Mouse (Mus musculus): ENCODE results near the gene Bcl2l13. TPM values are rescaled to one million over a fixed set of nuclear protein-coding genes. Genes with fewer than 3 reads are reported as not detected.
"Not testable (repeated sequence)": the region's sequence is repeated elsewhere in the genome, so short reads cannot be mapped to it uniquely, and the experiment has no call there.

Gene Bcl2l13
- total RNA-seq, 2 experiments from 2014 or later, result 20.9 to 38.7 TPM

- peak; percentile 33; the same call in 1 of the 2 replicates for ATAC-seq (replicated peaks; ENCODE audit: low FRiP score, poor library complexity, severe bottlenecking)
Observed at GRCm38 (mm10) chr6:120822937-120823614, 12.9 kb upstream of the Bcl2l13 start.

GRCm38 (mm10) chr6:120830056-120830455, 6.0 kb upstream of the Bcl2l13 start:
- ATAC-seq (replicated peaks; ENCODE audit: low FRiP score, poor library complexity, severe bottlenecking), result peak; percentile 73

- peak; percentile 59 for ATAC-seq (replicated peaks; ENCODE audit: low FRiP score, poor library complexity, severe bottlenecking)
Observed at GRCm38 (mm10) chr6:120830866-120831608, 5.0 kb upstream of the Bcl2l13 start.

GRCm38 (mm10) chr6:120832097-120832496, 3.9 kb upstream of the Bcl2l13 start:
- ATAC-seq (replicated peaks; ENCODE audit: low FRiP score, poor library complexity, severe bottlenecking), result peak; percentile 59

- no peak for ATAC-seq (replicated peaks; ENCODE audit: low FRiP score, poor library complexity, severe bottlenecking)
Observed at GRCm38 (mm10) chr6:120834766-120835321, 1.2 kb upstream of the Bcl2l13 start.

- peak; percentile 38 for ATAC-seq (replicated peaks; ENCODE audit: low FRiP score, poor library complexity, severe bottlenecking)
Observed at GRCm38 (mm10) chr6:120836389-120837151, 558 bp downstream of the Bcl2l13 start.

- ATAC-seq (replicated peaks; ENCODE audit: low FRiP score, poor library complexity, severe bottlenecking), result no peak
Observed at GRCm38 (mm10) chr6:120837152-120837530, 1.1 kb downstream of the Bcl2l13 start.

GRCm38 (mm10) chr6:120840258-120840657, 4.2 kb downstream of the Bcl2l13 start:
- ATAC-seq (replicated peaks; ENCODE audit: low FRiP score, poor library complexity, severe bottlenecking), result no peak

- ATAC-seq (replicated peaks; ENCODE audit: low FRiP score, poor library complexity, severe bottlenecking), result peak; percentile 54
Observed at GRCm38 (mm10) chr6:120841754-120842153, 5.7 kb downstream of the Bcl2l13 start.

- not testable (repeated sequence) for ATAC-seq (replicated peaks; ENCODE audit: low FRiP score, poor library complexity, severe bottlenecking)
Observed at GRCm38 (mm10) chr6:120850720-120851119, 14.7 kb downstream of the Bcl2l13 start.

GRCm38 (mm10) chr6:120854413-120854812, 18.4 kb downstream of the Bcl2l13 start:
- ATAC-seq (replicated peaks; ENCODE audit: low FRiP score, poor library complexity, severe bottlenecking), result peak; percentile 89

- no peak for ATAC-seq (replicated peaks; ENCODE audit: low FRiP score, poor library complexity, severe bottlenecking)
Observed at GRCm38 (mm10) chr6:120858217-120858711, 22.3 kb downstream of the Bcl2l13 start.

- ATAC-seq (replicated peaks; ENCODE audit: low FRiP score, poor library complexity, severe bottlenecking), result no peak
Observed at GRCm38 (mm10) chr6:120860079-120860478, 24.1 kb downstream of the Bcl2l13 start.

- no peak for ATAC-seq (replicated peaks; ENCODE audit: low FRiP score, poor library complexity, severe bottlenecking)
Observed at GRCm38 (mm10) chr6:120866051-120866814, 30.2 kb downstream of the Bcl2l13 start.

- ATAC-seq (replicated peaks; ENCODE audit: low FRiP score, poor library complexity, severe bottlenecking), result no peak
Observed at GRCm38 (mm10) chr6:120868824-120869223, 32.8 kb downstream of the Bcl2l13 start.

GRCm38 (mm10) chr6:120871286-120871685, 35.3 kb downstream of the Bcl2l13 start:
- ATAC-seq (replicated peaks; ENCODE audit: low FRiP score, poor library complexity, severe bottlenecking), result no peak

GRCm38 (mm10) chr6:120873874-120874273, 37.9 kb downstream of the Bcl2l13 start:
- no peak for ATAC-seq (replicated peaks; ENCODE audit: low FRiP score, poor library complexity, severe bottlenecking)

- no peak for ATAC-seq (replicated peaks; ENCODE audit: low FRiP score, poor library complexity, severe bottlenecking)
Observed at GRCm38 (mm10) chr6:120879046-120879445, 43.0 kb downstream of the Bcl2l13 start.

- ATAC-seq (replicated peaks; ENCODE audit: low FRiP score, poor library complexity, severe bottlenecking), result no peak
Observed at GRCm38 (mm10) chr6:120884436-120884835, 48.4 kb downstream of the Bcl2l13 start.
